Mouse (Mus musculus) hindbrain, postnatal 0 days (tissue): ENCODE measurements at regions not wholly inside any gene's neighbourhood (a gene's known extent, or its start where the extent isn't known, plus 50 kb on each side); places are given as distances from the start of the nearest gene placed in this dataset.

Source experiments
- ATAC-seq: fragments of 200-750 bp; cut with Nextera tagmentation; 2 replicates; pipeline ENCODE4 v1.8.0; 2017; ENCODE audit warnings: mild to moderate bottlenecking, moderate TSS enrichment, moderate library complexity
- DNase-seq: peaks from one replicate; pipeline ENCODE4 v3.0.0-alpha.2; 2015; ENCODE audit warnings: low spot score
- H3K27ac ChIP-seq: fragments of 300-500 bp; sonication (generic); 2 replicates; pipeline ENCODE4 v1.5.1; 2014; ENCODE audit warnings: mild to moderate bottlenecking
- H3K27me3 ChIP-seq: fragments of 300-500 bp; sonication (generic); 2 replicates; pipeline ENCODE4 v1.6.1; 2014; ENCODE audit warnings: low read length, mixed read lengths; ENCODE audit not compliant: insufficient read depth
- H3K36me3 ChIP-seq: fragments of 300-500 bp; sonication (generic); 2 replicates; pipeline ENCODE4 v1.6.1; 2014; ENCODE audit warnings: low read length, mixed read lengths; ENCODE audit not compliant: insufficient read depth
- H3K4me1 ChIP-seq: fragments of 300-500 bp; sonication (generic); 2 replicates; pipeline ENCODE4 v1.6.1; 2014; ENCODE audit warnings: antibody characterized with exemption, low read length, mixed read lengths; ENCODE audit not compliant: insufficient read depth
- H3K4me2 ChIP-seq: fragments of 300-500 bp; sonication (generic); 2 replicates; pipeline ENCODE4 v1.6.1; 2014; ENCODE audit warnings: low read depth, mild to moderate bottlenecking, low read length, moderate library complexity, mixed read lengths
- H3K4me3 ChIP-seq: fragments of 300-500 bp; sonication (generic); 2 replicates; pipeline ENCODE4 v1.5.1; 2014; ENCODE audit warnings: low read length
- H3K9ac ChIP-seq: fragments of 300-500 bp; sonication (generic); replicated peaks from 2 replicates; pipeline ENCODE4 v1.6.1; 2014; ENCODE audit warnings: mild to moderate bottlenecking, low read length, moderate library complexity, mixed read lengths
- H3K9me3 ChIP-seq: fragments of 300-500 bp; sonication (generic); 2 replicates; pipeline ENCODE4 v1.6.1; 2016; ENCODE audit warnings: low read length, mixed read lengths
- CTCF ChIP-seq: IDR thresholded peaks from 2 replicates; pipeline ENCODE4 v1.5.1; 2016; ENCODE audit warnings: antibody characterized with exemption, control low read depth, low read depth
- WGBS: fragments of 180-500 bp; shearing (Covaris S2); extraction: QIAGEN DNeasy Blood & Tissue Kit; methylation state at CpG from one replicate; pipeline ENCODE4 v1.1.7; 2014; 5-methylcytosine and 5-hydroxymethylcytosine counted together

DNA sequence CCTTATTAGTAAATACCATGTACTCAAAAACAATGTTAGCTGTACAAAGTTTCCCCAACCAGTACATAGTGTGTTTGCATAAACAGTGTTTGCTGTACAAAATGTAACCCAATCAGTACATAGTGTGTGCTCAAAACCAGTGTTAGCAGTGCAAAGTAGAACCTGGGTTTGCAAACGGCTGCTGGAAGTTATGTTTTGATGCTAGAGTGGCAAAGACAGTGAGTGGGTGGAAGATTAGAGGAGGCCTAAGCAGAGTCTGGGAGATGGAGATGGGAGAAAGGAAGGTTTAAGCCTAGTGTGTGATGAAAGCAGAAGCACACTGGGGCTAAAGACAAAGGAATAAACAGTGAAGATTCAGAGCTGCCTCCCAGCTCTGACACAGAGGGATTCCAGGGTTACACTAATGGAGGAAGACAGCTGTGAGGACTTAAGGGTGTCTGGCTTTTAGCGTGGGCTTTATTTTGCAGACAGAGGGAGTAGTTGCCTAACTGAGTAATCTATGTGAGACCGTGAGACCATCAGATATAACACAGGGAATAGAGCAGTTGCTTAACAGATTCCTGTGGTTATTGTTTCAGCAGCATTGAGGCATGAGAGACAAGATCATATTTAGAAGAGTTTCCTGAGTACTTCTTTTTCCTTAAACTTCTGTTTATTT, 396.0 kb downstream of the Rprm start:
- Histone ChIP-seq H3K27ac (no peak overlapping the region), H3K9me3 (no peaks in the 10 kb centered on the region), H3K36me3 (no peaks in the 10 kb centered on the region), H3K4me2 (no peak overlapping the region), H3K9ac (no peak overlapping the region), H3K4me1 (no peaks in the 10 kb centered on the region), H3K4me3 (no peak overlapping the region), H3K27me3 (no peaks in the 10 kb centered on the region)
- DNase-seq = peak; percentile 20
- peak; percentile 39 for TF ChIP-seq CTCF
- no peak; the same call in 1 of the 2 replicates for ATAC-seq
- 46% methylated on average over 3 of the region's 3 CpGs for WGBS

- no peak overlapping the region for H3K4me3 ChIP-seq
These were observed 393.7 kb downstream of the Rprm start for GRCm38 (mm10) chr2:53691580-53692118.

DNA sequence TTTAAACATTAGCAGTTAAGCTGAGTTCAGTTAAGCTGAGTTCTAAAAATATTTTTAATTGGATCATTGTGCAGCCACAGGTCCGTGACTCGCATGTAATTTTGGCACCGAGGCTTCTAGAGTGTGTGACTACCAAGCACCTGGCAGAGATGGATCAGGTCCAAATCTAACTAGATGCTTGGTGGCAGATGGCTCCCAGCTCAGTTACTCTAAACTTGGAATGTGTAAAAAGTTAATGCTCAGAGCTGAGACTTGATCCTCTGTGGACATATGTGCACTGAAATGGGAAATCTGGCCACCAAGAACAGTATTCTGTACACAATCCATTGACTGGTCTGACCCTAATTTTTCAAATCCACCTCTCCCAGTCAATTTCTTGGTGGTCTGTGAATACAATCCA, 374.1 kb downstream of the Rprm start:
- Histone ChIP-seq H3K4me2 (no peak overlapping the region), H3K9ac (no peak overlapping the region), H3K4me3 (no peak overlapping the region), H3K27me3 (no peaks in the 10 kb centered on the region), H3K9me3 (no peaks in the 10 kb centered on the region), H3K4me1 (no peaks in the 10 kb centered on the region), H3K36me3 (no peaks in the 10 kb centered on the region), H3K27ac (no peak overlapping the region)
- peak; percentile 83 for ATAC-seq
- no peak for TF ChIP-seq CTCF
- 48% methylated on average over 3 of the region's 3 CpGs for WGBS
- peak; percentile 80 for DNase-seq

More at GRCm38 (mm10) chr2:53691580-53692118, 393.7 kb downstream of the Rprm start:
- H3K27ac ChIP-seq = no peak overlapping the region
- no peak overlapping the region for H3K4me2 ChIP-seq
- no peaks in the 10 kb centered on the region for H3K27me3 ChIP-seq
- H3K4me1 ChIP-seq = no peaks in the 10 kb centered on the region
- no peak for TF ChIP-seq CTCF
- H3K9ac ChIP-seq = no peak overlapping the region
- no peak for ATAC-seq
- no peak for DNase-seq
- H3K36me3 ChIP-seq = no peaks in the 10 kb centered on the region
- 57% methylated on average over 5 of the region's 5 CpGs for WGBS
- no peaks in the 10 kb centered on the region for H3K9me3 ChIP-seq

DNA sequence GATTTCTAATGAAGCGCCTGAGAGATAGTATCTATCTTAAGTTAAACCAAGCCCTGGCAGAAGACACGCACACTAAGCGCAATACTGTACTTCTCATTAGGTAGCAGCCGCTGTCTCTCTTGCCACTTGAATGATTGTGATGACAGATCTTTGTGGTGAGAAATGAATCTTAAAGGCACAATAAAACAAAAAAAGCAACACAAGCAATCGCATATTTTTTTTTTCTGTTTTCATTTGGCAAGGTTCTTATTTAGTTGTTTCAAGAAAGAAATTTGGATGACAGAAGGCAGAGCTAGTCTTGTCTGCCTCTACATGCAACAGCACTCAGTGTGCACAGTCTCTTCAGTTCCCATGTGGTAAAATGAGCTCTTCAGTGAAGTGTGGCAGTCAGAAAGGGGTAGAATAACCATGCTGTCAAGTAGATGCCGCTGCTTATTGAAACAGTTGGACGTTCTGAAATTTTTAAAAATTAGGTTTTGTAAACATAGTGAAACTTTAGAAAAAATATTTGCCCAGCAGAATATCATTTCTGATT, 372.2 kb downstream of the Rprm start:
- H3K9ac ChIP-seq = no peak overlapping the region
- DNase-seq (no peak), ATAC-seq (no peak)
- TF ChIP-seq CTCF = no peak
- H3K27me3 ChIP-seq = no peaks in the 10 kb centered on the region
- no peaks in the 10 kb centered on the region for H3K36me3 ChIP-seq
- no peaks in the 10 kb centered on the region for H3K4me1 ChIP-seq
- H3K4me2 ChIP-seq = no peak overlapping the region
- H3K9me3 ChIP-seq = no peaks in the 10 kb centered on the region
- H3K27ac ChIP-seq = no peak overlapping the region
- WGBS = 82% methylated on average over 7 of the region's 7 CpGs
- no peak overlapping the region for H3K4me3 ChIP-seq

GRCm38 (mm10) chr2:53715017-53715416, 370.3 kb downstream of the Rprm start:
- H3K27ac ChIP-seq = no peak overlapping the region
- no peak overlapping the region for H3K4me3 ChIP-seq
- no peak for DNase-seq
- H3K4me2 ChIP-seq = no peak overlapping the region
- H3K27me3 ChIP-seq = no peaks in the 10 kb centered on the region
- H3K9me3 ChIP-seq = no peaks in the 10 kb centered on the region
- WGBS = 78% methylated on average over 5 of the region's 5 CpGs
- TF ChIP-seq CTCF = no peak
- H3K9ac ChIP-seq = no peak overlapping the region
- no peaks in the 10 kb centered on the region for H3K36me3 ChIP-seq
- H3K4me1 ChIP-seq = no peaks in the 10 kb centered on the region
- ATAC-seq = no peak

DNA sequence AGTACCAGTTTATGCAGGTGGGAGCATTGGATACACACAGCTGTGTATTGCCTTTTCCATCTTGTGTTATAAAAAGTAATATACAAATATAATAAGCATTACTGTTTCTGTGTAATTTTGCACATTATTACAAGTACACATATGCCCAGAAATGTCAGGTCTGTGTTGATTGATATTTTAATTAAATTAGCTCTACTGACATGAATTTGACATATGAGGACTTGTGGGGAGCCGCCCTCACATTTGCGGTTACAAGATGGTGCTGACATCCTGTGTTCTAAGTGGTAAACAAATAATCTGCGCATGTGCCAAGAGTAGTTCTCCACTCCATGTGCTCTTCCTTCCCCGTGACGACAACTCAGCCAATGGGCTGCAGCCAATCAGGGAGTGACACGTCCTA, 362.1 kb downstream of the Rprm start:
- no peaks in the 10 kb centered on the region for H3K4me1 ChIP-seq
- no peak for DNase-seq
- no peak for ATAC-seq
- H3K4me3 ChIP-seq = no peak overlapping the region
- no peak for TF ChIP-seq CTCF
- H3K27ac ChIP-seq = no peak overlapping the region
- no peak overlapping the region for H3K4me2 ChIP-seq
- H3K36me3 ChIP-seq = no peaks in the 10 kb centered on the region
- H3K27me3 ChIP-seq = no peaks in the 10 kb centered on the region
- H3K9ac ChIP-seq = no peak overlapping the region
- WGBS = 91% methylated on average over 6 of the region's 6 CpGs
- H3K9me3 ChIP-seq = no peaks in the 10 kb centered on the region

DNA sequence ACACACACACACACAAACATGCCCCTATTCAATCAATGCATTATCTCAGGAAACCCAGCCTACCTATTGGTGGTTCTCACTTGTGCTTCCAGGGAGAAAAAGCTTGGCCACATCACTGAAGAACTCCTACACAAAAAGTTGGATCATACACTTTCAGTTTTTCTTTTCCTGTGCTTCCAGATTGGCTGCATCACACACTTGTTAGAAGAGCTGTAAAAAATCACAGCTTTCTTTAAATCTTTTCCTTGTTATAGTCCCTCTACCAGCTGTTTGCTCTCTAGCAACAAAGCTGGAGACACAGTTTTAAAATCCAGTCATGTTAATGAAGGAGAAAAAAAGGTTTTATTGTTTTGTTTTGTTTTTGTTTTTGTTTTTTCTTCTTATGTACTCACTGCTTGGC, 356.7 kb downstream of the Rprm start:
- no peak overlapping the region for H3K4me3 ChIP-seq
- no peak for TF ChIP-seq CTCF
- H3K4me1 ChIP-seq = no peaks in the 10 kb centered on the region
- H3K36me3 ChIP-seq = no peaks in the 10 kb centered on the region
- H3K9me3 ChIP-seq = no peaks in the 10 kb centered on the region
- DNase-seq = no peak
- no peak overlapping the region for H3K4me2 ChIP-seq
- no peak for ATAC-seq
- H3K27me3 ChIP-seq = no peaks in the 10 kb centered on the region
- no peak overlapping the region for H3K9ac ChIP-seq
- no peak overlapping the region for H3K27ac ChIP-seq
